Mouse (Mus musculus): ENCODE measurements around the gene Il20rb.

The Il20rb gene

DNA sequence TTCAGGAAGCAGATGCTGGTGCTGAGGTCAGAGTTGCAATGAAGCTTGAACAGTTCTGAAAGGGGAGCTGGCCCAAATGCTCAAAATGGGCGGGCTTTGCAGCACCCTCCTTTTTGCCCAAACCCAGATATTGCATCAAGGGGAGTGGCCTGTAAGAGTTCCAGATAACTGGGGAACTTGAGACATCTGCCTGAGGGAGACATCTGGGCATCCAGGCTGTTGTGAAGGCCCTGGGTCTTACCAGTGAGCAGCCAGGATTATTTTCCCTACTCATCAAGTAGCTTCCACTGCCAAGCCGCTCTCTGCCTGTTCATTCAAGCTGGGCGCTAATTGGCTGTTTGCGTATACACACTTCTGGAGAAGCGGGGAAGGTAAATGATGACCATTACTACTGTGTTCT lies at the start of gene Il20rb:
Gene Il20rb, minus strand, starts transcription at position 358 of the 400 bp plus-strand sequence.
- DNase-seq (ENCODE audit: low spot score) = no peak

DNA sequence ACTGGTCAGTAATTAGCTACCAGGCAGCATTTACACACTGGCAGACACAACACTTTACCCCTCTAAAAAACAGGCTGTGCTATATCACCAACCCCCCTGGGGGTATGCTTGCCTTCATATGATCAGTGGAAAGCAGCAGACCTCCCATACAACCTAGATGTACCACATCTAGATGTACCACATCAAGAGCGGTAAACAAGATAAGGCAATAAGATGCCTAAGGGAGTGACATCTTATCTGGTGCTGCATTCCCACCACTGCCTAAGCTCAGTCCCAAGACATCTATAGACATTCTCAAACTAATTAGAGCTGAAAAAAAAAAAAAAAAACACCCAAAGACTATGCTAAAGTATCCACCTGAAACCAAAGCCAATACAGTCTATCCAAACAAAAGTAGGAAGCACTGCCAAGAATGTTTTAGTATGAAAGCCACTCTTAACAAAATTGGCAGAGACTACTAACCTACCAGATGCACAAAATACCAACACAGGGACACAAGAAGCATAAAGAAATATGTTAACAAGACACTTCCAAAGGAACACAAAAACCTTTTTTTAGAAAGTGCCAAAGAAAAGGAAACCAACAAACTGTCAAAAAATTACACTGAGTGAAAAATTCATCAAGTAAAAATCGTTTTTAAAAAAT lies 49.2 kb upstream of the Il20rb start:
- no peak for DNase-seq (ENCODE audit: low spot score)

DNA sequence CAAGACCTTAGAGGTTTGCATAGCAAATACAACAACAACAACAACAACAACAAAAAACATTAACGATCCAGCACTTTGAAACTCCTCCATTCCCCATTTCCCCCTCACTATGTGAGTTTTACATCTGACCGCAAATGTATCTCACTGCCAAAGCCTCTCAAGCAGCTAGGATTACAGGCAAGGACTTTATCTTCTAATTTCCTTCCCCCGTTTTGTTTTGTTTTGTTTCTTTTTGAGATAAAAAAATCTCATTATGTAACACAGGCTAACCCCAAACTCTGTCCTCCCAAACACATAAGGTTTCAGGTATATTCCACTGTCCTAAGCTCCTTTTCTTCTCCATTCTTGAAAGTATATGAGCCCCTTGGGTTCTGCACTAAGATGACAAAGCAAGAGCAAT lies 48.1 kb upstream of the Il20rb start:
- DNase-seq (ENCODE audit: low spot score) = no peak

DNA sequence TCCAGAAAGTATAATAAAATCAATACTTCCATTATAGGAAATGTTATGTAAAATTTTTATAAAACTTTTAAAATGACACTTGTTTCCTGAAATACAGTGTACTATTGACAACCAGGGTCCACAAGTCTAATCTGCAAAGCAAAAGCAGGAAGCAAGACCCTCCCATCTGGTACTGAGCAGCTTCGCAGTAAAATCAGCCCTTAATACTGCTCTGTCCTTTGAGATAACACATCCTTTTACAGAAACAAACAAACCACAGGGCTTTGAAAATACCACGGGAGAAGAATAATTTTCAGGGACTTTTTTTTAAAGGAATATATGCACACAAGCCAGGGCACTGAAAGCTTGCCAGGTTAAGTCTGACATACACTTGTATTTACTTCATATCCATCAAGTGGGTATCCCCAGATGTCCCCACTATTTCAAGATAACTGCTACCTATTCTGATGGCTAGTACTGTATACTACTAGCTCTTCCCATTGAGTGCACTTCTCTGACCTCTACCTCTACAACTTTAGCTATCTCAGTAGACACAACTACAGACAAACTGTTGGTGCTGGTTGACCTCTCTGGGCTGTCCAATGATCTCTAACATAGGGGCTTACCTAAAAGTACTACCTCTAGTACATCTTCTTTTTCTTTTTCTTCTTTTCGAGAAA lies 46.4 kb upstream of the Il20rb start:
- no peak for DNase-seq (ENCODE audit: low spot score)

DNA sequence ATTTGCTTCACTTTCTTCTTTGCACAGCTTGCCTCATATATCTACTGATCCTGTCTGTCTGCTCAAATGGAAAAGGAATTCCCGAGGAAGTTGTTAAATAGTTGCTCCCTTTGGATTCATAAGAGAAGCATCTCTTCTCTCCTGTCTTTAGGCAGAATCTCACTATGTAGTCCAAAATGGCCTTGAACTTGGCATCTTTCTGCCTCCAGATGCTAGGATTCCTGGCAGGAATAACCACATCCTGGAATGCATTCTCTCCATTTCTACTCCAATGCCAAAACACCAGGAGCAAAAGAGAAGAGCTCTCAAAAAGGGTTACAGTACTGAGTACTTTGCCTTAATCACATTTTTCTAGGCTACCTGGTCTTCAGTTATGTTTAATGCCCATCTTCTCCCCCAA lies 44.7 kb upstream of the Il20rb start:
- DNase-seq (ENCODE audit: low spot score) = no peak

DNA sequence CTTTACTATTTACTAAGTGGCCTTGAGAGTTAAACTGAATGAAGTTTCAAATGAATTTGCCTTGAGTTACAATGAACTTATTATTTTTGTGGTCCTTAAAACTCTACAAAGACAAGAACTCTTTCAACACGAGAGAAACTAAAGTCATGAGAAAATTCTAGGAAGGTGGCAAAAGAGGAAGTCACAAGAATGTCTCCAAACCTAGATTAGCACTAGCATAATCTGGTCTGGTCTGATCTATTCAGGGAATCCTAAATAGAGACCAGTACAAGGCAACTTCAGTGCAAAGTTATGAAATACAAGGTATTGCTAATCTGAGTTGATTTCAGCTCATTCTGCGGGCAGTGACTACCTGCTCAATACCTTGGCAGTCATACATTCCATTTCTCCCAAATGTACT lies 38.6 kb upstream of the Il20rb start:
- DNase-seq (ENCODE audit: low spot score) = no peak

DNA sequence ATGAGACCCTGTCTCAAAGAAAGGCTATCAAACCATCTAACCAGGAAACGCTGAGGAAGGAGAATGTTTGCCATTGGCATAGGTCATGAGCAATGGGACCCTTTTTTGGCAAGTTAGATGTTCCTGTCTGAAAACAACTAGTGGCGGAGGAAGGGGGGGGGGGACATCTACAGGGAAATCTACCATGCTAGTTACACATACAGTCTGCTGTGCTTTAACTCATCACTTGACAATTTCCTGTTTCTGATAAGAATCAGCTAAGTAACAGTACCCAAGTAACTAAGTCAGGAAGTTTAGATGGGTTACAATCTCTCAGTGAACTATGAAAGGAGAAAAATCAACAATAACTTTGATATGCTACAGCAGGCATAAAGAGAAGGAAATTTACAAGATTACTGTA lies 35.4 kb upstream of the Il20rb start:
- DNase-seq (ENCODE audit: low spot score) = no peak

DNA sequence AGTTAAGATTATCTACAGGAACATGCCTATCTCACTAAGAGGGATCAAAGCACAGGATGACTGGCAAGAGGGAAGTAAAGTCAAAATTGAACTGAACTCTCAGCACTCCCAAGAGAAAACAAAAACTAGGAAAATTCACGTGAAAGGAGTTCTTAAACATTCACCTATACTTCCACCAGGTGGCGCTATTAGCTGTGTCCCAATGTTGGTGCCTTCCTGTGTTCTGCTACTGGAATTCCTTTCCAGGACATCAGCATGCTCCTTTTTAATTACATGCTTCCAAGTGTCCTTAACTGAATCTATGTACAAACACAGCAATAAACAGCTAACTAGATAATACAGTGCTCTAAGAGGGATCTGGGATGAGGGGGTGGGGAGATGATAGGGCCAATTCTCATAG lies 34.0 kb upstream of the Il20rb start:
- DNase-seq (ENCODE audit: low spot score) = peak; percentile 35

DNA sequence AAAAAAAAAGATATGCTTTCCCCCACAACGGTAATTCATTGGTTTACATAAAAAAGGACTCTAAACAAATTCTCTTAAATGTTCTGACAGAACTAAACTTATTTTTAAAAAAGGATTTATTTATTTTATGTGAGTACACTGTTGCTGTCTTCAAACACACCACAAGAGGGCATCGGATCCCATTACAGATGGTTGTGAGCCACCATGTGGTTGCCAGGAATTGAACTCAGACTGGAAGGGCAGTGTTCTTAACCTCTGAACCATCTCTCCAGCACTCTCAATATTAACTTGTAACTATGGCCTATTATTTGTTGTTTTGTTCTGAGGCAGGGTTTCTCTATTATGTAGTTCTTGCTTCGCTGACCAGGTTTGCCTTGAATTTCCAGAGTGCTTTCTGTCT lies 33.4 kb upstream of the Il20rb start:
- no peak for DNase-seq (ENCODE audit: low spot score)

DNA sequence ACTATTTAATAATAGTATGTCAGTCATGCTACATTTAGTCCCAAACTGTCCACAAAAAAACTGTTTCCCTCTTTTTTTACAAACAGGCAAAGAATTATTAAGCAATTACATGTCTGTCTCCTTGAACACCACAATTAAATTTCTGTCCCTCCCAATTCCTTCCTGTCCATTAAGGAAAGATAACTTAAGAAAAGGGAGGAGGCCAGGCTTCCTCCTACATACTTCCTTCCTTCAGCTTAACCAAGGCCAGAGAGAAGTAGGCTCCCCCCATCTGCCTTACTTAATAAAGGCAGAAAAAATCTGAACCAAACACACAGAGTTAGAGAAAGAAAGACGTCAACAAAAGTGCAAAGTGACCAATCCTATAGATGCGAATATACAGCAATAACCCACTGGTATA lies 21.0 kb upstream of the Il20rb start:
- no peak for DNase-seq (ENCODE audit: low spot score)

DNA sequence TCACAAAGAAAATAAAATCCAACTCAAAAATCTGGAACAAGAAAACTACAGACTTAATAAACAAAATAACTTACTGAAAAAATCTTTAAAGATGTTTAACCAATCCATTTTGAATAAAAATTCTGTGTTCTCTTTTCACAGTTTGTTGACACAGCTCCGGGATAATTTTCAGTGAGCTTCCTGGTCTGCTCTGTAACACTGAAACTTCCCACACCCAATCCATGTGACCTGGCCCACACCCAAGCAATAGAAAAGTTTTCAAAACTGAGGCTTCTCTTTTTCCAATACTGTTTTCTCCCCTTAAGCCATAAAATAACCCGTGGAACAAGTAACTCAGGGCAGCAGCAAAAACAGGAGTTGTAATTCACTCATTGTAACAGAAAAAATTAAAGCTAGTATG lies 20.1 kb upstream of the Il20rb start:
- DNase-seq (ENCODE audit: low spot score) = no peak

DNA sequence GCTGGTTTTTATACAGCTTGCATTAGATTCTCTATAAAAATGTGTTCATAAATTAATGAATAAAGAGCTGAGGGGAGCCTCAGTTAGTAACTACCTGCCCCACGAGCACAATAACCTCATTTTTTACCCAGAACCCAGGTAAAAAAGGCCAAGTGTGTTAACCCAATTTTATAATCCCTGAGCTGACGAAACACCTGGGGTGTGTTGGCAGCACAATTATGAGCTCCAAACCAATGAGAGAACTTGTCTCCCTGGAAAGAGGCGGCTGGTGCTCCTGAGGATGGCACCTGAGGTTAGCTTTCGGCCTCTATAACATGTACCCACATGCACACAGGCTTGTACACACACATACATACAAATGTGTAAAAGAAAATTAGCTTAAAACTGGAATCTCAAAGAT lies 18.9 kb upstream of the Il20rb start:
- no peak for DNase-seq (ENCODE audit: low spot score)

DNA sequence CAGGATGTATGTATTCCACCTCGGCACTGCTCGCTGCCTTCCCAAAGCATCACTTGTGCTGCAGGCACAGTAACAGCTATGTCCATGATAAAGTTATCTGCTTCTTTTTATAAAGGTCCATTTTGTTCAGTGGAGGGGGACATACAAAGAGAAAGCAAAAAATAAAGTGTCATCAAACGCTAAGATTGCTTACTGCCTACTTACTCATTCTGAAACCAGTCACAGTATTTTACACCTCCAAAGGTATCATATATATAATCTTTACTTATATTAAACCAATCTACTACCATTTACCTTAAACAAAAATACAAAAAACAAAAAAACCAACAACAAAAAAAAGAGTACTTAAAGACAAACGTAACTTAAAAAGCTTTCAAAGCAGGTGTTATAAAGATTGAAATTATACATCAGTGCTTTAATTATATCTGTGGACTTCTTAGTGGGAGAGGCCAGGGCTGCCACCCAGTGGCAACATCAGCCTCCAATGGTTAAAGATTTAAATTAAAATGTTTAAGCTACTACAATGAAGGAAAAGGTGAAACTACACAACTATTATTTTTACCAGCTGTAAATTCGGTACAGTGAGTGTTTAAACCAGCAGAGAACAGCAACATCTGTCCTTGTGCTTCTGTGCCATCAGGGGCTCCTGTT lies 7.1 kb upstream of the Il20rb start:
- no peak for DNase-seq (ENCODE audit: low spot score)

DNA sequence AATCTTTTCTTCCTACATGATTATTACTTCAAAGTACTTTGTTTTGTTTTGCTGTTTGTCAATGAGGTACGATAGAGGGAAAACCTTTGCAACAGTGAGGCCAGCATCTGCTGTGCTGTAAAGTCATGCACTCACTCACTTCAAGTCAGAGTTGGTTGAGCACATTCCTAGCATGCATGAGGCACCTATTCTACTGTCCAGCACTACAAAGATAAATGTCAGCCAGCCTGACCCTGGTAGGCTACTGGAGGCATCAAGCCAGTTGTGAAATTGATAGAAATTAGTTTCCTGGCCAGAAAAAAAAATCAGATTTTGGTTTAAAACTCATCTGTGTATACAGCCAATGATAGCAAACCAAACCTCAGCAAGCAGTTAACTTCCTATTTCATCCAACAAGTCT lies 4.8 kb upstream of the Il20rb start:
- no peak for DNase-seq (ENCODE audit: low spot score)

DNA sequence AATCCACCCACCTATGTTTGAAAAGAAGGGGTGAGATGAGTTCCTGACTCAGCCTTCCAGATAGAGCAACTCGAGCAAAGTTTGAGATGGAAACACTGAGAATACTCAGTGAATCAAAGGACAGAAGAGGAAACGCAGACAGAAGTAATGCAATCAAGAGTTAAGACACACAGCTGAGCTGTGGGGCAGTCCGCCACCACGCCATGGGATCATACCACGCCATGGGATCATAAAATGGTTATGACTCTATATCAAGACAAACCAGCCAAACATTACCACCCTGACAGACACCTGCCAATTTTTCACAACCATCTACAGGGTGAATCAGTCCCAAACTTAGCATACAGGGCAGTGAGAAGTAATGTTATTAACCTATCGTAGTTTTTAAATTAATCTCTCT lies 2.4 kb upstream of the Il20rb start:
- DNase-seq (ENCODE audit: low spot score) = no peak

DNA sequence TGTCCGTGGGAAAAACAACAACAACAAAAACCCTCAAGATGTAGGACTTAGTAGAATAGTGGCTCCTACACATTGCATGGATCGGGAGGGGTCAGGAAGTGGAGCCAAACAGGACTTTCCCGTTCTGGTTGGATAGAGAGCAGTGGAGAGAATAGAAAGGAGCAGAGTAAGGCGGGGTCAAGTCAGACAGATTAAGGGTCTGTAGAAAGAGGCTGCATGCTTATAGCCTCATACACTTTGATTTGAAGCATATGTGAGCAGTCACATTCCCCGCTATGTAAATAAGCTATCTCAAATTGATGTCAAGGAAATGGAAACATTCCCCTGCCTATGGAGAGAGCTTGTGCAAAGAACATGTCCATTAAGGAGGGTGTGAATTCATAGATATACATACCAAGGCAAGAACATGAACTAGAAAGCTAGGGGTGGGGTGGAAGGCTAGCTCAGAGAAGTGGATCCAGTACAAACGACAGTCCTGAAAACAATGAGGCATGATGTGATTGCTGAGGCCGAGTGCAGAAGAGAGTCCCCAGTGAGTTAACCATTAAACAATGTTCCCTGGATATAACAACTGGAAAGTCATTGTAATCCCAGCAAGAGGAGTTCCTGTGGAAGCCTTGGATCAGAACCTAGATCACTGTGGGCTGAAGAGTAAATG lies 1.6 kb upstream of the Il20rb start:
- DNase-seq (ENCODE audit: low spot score) = no peak

DNA sequence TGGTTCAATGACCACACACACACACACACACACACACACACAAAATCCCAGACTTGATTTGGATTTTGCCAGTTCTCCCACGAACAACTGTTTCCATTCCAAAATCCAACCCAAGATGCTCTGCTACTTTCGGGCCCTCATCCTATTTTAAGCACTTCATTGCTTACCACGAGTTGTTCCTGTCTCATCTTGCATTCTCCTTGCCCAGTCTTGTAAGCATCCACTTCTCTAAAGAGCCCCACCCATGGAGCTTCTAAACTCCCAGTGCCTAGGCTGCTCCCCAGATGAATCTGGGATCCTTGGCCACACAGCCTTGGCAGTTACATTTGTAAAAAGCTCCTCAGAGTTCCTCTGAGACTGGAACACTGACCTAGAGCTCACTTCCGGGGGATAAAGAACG lies 3.3 kb downstream of the Il20rb start:
- DNase-seq (ENCODE audit: low spot score) = no peak

DNA sequence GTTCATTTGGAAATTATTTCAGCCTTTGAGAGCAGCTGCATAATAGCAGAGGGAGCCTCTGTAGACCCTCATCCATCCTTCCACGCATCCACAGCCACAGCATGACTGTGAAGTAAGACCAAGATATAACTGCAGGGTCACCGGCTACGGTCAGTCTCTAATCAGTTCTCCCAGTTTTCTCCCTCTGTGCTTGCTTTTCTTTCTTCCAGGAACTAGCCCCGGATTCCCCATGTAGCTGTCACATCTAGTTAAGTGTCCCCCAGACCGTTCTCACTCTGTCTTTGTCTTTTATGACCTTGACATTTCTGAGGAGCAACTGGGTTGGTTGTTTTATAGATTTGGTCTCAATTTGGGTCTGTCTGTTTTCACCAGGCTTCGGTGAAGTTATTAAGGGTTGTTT lies 5.0 kb downstream of the Il20rb start:
- no peak for DNase-seq (ENCODE audit: low spot score)

DNA sequence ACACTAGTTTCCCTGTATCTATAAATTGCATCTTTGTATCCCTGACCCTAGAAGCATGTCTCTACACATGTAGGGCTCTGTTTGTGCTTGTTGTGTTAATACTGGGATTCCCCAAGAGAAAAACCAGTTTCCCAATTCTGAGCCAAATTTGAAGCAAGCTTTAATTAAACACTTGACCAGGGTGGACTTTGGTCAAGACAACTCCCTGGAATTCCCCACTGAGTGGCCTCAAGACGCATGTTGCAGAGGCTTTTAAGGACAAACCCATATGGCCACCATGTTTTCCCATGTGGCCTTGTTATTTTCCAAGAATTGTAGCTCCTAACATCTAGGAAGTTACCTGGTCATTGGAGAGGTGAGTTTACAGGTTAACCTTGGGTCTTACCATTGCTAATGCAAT lies 12.5 kb downstream of the Il20rb start:
- no peak for DNase-seq (ENCODE audit: low spot score)

DNA sequence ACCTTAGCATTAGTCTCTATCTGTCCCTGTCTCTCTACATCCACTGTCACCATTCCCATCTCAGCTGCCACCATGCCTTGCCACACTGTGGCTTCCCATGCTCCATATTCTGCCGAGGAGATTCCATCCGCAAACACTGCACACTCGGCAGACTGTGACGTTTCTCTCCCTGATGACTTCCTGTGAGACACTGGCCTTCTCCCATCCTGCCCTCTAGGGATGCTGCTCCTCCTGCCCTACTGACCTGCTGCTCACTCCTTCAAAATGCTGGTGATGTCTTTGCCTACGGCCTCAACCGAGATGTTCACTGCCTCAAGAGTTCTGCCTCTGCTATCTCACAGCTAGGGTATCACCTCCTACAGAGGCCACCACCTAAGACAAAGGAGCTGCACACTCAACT lies 13.2 kb downstream of the Il20rb start:
- DNase-seq (ENCODE audit: low spot score) = no peak

DNA sequence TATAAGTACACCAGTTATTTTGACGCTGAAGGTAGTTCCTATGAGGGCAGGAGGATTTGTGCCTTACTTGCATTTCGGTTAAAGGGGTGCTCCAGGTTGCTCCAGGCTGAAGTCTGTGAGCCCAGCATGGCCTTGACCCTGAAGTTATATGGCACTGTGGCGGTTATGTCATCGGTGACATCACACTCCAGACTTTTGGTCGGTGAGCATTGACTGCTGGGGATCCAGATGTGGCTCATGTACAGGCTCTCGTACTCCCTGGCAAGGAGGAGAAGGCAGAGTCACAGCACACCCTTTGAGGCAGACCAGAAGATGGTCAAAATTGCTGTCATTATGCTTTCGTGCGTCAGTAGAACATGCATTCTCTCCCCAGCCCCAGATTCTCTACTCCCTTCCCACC lies 13.7 kb downstream of the Il20rb start:
- DNase-seq (ENCODE audit: low spot score) = no peak

DNA sequence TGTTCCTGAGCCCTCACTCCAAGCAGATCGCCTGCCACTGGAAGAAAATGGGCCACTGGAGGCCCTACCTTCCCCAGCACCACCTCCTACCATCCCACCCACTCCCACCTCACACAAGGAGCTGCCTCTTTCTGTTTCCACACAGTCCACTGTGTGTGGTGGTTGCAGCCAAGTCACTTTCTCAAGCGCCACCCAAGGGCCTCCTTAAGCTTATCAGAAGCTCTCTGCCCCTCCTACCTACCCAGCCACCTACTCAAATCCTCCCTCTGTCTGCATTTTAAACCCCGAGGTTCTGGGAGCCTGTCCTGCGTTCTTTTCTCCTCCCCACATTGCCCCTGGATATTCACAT lies 15.0 kb downstream of the Il20rb start:
- DNase-seq (ENCODE audit: low spot score) = no peak

DNA sequence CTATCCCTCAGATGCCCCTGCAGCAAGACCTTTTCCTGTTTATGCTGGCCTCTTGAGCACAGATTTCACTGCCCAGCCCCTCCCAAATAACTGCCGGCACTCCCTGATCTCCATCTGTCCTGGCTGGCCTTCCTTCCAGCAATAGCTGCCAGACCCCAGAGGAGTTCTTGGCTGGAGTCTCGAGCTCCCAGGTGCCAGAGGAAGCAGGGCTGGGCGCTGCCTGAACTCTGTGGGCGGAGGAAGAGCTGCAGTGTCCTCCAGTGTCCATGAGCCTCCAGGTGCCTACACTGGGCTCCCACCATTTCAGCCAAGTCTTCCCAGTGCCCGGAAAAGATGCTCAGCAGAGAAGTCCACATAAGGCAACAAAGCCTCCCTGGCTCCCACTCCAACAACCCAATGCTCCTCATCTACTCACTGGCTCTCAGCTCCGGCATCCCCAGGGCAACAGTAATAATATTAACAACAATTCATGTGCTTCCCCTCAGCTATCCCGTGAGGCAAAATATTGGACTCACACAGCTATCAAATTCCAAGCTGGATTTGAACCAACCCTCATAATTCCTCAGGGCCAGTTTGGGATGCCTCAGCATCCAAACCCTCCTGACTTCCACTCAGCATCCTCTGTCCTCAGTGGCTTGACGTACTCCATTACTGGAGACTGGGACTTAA lies 15.5 kb downstream of the Il20rb start:
- DNase-seq (ENCODE audit: low spot score) = no peak

Measured in layer of hippocampus, adult 9-10 months (tissue).